Mouse (Mus musculus) erythroid progenitor cell, adult 5-6 weeks (primary cell): ENCODE data around the gene 1110051M20Rik. TPM values are rescaled to one million over a fixed set of nuclear protein-coding genes. Genes with fewer than 3 reads are reported as not detected.

Source experiments
- ATAC-seq: replicated peaks from 2 replicates; pipeline ENCODE4 v1.8.0; 2016; ENCODE audit warnings: moderate number of reproducible peaks, mild to moderate bottlenecking, moderate TSS enrichment, inconsistent platforms; ENCODE audit not compliant: poor library complexity, low FRiP score, severe bottlenecking
- total RNA-seq, 2 experiments: library from RNA; stranded (forward) in 1 of 2; stranded (reverse) in 1 of 2; fragments of 150-400 nt in 1 of 2; fragments of 186-747, 209-891 nt in 1 of 2; gene quantifications; 2 replicates each; pipeline versions ENCODE4 v1.2.3 to v1.2.4; 2015 to 2017; ENCODE audit warnings: low replicate concordance in 2 of 2

The 1110051M20Rik gene
- total RNA-seq, 2 experiments from 2014 or later, result 1.2 to 3.8 TPM

DNA sequence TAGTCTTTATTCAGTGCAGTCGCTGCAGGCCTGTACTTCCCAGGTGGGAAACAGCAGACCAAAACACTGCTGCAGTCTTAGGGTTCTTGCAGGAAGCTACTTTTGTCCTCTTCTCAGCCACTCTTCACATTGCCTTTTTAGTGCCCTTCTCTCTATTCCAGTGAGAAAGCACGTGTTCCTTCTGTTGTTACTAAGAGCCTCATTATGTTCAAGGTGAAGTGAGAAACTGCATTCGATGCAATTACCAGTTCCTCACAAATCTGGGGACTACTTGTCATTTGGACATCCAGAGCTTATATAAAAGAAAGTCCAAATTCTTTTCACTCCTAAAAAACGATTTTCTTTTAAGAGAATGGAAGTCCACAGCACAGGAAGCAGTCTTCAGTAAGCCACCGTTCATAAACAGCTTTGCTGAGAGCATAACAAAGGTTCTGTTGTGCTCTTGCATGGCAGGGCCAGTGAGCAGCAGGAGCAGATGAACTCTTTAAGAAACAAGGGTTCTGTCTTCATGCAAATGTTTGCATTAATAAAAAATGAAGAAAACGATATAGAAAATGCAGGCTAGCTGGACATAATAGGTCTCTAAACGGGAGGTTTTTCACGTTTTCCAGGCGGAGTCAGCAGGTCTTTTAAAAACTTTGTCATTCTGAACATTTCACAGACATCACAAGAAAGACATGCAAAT lies 14.4 kb downstream of the 1110051M20Rik start:
- no peak for ATAC-seq

DNA sequence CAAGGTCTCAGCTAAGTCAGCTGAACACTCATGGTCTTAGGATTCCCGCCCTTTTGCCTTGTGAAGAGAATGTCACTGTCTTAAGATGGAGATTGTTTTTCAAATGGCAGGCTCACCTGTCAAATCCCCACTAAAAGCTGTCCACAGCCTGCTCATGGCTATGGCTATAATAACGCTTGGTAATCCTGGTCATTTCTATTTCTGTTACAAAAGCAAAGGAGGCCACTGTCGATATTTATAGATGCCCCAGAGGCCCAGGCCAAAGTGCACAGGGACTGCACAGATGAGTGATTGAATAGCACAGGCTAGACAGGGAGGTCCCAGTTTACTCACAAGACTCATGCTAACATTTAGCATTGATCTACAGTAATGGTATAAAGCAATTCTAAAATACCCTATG lies 15.4 kb downstream of the 1110051M20Rik start:
- ATAC-seq, result no peak

DNA sequence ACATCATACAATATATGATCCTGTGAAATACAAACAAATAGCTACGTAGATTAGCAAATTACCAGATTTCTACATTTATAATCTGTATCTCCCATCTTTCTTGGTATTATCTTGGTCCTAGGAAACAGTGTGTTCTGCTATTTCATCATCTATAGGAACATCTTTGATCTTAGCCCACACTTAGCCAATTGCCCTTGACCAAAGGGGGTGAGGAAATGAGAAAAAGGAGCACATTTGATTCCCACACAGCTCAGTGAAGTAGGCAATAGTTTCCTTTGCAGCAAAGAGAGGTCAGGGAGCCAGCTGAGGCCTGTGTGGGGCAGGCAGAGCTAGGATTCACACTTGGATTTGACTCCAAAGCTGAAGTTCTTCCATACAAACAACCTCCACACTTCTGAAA lies 18.2 kb downstream of the 1110051M20Rik start:
- ATAC-seq, result no peak

DNA sequence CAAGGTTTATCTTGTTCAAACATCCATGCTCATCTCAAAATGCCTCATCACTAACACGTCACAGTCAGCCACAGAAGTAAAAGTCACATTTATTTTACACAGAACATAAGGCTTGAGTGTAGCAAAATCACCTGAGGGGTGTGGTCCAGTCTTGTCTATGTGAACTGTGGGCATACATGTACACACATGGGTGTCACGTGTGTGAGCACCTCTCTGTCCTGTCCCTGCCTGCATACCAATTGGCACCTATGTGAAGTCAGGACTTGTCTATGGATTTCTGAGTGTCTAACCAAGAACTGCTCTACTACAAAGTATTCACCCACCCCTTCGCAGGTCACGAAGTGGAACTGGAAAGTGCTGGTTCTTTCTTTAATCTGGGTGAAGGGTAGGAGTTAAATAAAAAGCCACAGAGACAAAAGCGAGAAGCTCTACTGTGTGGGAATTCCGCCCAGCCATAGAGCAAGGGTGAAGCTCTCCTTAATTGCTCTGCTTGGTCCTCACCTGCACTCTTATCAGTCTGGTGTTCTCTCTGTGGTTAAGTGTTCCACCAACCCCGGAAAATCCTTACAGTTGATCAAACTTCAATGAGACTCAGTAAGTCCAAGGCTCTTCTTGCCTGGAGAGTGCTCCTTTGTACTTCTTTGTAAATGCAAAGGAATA lies 20.3 kb downstream of the 1110051M20Rik start:
- no peak for ATAC-seq

DNA sequence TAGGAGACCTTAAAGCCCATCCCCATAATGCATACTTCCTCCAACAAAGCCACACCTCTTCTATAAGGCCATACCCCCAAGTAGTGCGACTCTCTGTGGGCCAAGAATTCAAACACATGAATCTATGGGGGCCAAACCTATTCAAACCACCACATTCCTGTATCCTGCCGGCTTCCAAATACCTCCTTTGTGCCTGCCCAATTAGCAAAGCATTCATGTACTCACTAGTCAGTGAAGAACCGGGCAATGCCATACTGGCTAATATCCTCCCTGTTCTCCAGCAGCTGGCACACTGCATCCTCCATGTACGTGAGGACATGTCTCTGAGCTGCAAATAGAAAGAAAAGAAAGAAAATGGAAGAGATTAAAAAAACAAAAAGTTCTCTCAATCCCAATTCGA lies 22.9 kb downstream of the 1110051M20Rik start:
- no peak for ATAC-seq

DNA sequence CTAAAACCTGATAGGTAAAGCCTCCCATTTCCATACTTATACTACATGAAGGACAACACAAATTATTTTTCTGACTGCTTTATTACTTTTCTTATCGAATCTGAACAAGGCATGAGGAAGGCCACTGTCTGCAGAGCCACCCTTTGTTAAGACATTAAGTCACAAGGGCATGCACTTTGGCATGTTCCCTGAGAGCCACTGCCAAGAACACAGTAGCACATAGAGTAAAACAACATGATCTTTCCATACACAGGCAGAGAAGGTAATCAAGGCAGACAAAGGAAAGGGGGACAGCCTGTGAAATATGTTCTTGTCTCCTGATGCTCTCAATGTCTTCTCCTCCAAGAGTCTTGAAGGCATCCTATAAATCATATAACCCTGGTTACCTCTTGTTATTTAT lies 30.7 kb downstream of the 1110051M20Rik start:
- ATAC-seq, result no peak

DNA sequence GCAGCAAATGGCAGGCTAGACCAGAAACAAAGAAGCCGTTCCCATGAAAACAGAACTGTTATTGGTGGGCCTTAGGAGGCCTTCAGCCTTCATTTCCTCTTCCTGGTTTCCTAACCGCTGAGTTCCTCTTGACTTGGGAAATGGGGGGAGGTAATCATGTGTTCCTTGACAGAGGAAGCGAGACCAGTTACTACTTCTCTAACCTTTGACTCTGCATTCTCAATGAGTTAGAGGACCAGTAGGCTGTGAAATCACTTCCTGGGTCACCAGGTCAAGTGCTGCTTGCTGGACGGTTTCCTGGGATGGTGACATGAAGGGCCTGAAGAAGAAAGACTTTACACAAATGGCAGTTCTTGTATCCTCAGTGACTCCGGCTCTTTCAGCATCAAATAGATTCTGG lies 32.1 kb downstream of the 1110051M20Rik start:
- no peak for ATAC-seq

DNA sequence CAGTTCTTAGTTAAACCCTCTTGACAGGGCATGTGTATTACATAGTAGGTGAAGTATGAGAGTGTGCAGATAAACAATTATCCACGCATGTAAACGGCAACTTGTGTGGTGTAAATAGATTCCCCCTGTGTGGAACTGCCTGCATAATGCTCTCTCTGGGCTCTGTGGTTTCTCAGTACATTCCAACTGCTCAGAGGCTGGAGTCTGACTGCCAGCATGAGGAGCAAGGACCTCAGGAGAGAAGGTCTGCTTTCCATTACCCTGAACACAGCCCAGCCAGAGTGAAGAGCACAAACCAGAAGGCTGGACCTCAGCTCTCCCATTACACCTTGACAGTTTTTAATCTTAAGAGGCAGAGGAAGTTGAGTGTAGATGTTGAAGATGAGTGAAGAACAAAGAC lies 33.0 kb downstream of the 1110051M20Rik start:
- no peak for ATAC-seq

DNA sequence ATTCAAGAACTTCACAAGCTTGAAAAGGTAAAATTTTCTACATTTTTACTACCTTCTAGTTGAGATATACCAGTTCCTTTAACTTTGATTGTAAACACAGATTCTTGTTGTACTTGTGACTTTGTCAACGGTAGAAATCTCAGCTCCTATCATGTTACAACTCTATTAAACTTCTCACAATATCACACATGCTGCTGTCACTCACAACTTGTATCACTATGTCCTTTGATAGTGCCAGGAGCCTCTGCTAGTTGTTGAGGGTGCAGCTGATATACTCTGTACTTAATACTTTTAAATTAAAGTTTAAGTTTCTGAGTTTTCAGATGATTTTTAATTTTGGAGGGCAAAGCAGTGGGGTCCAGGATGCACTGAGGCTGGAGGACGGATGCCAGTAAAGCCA lies 36.5 kb downstream of the 1110051M20Rik start:
- ATAC-seq, result no peak

DNA sequence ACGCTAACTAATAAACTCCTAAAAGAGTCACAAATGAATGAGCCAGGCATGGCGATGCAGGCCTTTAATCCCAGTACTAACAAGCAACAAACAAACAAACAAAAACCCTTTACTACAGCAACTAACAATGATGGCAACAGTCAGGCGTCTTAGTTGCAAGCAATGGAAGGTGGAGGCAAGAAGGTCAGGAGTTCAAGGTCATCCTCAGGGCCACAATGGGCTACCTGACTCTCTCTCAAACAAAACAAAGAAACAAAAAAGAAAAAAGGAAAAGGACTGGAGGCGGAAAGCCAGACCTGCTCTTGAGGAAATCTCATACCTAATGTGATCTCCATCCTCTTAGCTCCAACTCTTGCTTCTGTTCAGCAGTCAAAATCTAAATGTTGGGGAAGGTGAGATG lies 39.4 kb downstream of the 1110051M20Rik start:
- ATAC-seq, result no peak

DNA sequence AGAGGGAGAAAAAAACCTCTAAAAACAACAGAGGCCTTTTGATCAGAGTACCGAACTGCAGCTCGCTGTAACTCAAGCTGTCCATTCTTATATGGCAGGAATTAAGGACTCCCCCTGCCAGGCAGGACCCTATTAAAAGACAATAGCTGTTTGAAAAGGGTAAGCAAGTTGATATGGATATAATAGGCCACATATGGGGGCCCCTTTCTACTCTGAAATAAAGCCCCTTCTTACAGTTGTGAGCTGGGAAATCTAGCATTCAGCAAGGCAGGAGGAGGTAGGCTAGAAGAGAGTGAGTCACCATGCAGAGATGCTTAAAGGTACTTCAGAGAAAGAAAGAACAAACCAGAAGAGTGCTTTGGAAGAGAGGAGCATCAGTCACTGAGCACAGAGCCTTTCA lies 44.8 kb downstream of the 1110051M20Rik start:
- ATAC-seq, result no peak

DNA sequence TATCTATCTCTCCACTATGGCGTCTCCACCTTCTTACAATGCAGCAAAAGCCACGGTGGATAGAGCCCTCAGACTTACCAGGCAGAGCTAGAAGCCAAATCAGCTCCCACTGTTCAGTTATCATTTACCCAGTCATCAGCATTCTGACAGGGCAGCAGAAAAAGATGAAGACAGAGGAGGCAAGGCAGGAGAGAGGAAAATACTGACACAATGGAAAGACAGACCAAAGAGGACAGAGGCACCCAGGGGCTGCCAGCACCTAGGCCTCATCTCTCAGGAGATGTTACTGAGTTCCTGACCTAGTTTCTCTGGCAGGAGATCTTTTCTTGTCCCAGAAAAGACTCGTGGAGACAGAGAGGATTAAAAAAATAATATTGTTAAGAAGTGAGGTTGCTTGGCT lies 45.3 kb downstream of the 1110051M20Rik start:
- ATAC-seq, result no peak

DNA sequence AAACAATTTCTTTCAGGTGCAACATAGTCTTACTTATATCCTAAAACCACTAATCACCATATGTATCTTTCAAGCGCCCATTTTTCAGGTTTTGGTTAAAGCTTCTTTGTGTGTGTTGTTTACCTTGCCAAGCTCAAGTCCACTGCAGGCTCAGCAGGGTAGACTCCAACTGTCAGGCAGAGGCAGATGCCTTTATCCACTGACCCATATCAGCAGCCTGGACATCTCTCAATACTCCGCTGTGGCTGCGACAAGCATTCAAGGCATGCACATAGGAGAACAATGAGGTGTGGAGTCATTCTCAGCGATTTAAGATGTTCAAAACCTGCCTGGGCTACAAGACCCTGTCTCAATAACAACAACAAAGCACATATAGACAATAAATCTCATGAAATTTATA lies 50.4 kb downstream of the 1110051M20Rik start:
- no peak for ATAC-seq

DNA sequence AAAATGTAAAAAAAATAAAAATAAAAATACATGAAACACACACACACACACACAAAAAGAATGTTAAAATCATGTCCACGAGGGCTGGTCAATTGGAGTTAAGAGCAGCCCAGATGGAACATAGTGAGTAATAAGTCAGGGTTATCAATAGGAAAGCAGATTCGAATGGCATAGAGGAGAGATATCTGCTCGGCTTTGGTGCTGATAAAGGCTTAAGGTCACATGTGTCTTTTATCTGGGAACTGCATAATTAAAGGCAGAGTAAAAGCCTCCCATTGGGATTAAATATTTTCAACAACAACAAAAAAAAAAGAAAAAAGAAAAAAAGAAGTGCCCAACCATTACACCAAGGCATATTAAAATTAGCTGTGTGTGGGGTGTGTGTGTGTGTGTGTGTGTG lies 55.8 kb downstream of the 1110051M20Rik start:
- ATAC-seq, result peak; percentile 76

DNA sequence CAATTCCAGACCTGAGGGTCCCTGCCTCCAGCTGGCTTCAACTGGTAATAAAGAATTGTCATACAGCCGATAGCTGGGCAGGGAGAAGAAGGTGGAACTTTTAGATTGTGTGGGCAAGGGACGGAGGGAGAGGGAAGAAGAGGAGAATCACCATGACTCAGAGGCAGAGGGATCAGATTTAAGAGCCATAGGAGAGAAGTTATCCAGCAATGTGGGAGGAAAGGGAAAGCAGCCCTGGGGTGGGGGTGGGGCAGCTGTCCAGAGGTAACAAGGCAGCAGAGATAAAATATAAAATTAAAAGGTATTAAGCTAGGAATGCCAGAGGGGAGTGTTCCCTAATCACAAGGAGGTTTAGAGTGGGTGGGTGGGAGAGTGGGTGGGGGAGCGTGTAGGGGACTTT lies 56.2 kb downstream of the 1110051M20Rik start:
- ATAC-seq, result no peak

DNA sequence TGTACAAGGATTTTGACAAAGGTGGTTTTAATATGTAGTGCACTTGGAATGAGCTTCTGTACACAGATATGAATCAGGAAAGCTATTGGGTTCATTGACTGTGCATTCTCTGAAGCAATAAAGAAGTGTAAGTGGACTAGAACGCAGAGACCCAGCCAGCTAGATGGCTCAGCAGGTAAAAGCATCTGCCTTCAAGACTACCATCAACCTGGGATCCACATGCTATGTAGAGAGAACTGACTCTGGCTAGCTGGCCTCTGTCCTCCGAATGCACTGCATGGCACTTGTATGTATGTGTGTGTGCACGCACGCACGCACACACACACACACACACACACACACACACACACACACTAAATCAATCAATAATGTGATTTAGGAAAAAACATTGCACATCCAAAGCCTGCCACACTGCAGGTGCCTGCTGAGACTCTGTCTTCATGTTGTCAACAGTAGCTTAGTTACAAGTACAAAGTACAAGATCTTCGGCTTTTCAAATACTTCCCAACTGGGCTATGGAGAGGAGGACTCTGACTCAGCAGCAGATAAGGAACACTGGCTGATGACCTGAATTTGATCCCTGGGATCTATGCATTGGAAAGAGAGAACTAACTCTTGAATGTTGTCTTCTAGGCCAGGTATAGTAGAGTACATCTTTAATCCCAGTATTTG lies 57.1 kb downstream of the 1110051M20Rik start:
- no peak for ATAC-seq

DNA sequence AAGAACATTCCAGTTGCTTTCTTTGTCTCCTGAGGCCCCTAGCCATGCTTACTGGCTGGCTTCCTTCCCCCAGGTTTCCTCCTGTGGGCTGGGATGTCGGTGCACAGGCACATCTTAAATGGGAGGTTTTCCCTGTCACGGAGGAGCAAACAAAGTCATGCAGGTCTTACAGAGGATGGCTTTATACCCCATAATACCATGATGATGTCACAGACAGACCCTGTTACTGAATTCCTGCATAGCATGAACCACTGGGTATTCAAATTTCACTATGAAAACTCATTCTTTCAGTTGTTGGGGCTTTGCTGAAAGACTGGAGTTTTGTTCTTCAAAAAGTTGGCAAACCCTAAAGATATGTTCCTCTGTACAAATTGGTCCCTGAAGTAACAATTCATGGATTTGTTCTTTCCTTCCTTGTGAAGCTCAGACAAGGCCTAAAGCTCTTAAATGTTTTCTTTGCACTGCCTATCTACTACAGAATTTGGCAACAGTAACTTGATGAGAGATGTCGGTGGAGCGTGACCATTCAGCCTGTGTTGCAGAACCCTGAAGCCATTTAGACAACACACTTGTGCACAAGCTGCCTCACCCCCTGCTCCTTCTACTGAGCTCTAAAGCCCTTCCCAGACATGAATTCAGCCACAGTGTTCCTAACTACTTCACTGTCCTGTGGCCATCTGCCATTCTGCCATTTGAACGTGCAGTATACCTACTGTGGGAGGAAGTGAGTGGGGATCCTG lies 57.8 kb downstream of the 1110051M20Rik start:
- ATAC-seq, result no peak

DNA sequence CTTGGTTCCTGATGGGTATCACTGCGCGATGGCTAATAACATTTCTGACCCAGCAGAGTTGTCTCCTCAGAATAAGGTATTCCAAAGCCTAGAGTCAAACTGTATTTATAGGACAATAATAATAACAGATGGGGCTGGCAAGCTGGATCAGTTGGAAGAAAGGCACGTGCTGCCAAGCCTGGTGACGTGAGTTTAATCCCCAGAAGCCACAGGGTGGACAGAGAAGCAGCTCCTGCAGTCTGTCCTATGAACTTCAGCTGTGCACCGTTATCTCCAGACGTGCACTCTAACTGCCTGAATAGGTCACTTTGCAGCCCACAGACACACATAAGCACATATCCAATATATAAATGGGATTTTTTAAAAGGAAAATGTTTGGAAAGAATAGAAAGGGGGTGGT lies 61.2 kb downstream of the 1110051M20Rik start:
- no peak for ATAC-seq

DNA sequence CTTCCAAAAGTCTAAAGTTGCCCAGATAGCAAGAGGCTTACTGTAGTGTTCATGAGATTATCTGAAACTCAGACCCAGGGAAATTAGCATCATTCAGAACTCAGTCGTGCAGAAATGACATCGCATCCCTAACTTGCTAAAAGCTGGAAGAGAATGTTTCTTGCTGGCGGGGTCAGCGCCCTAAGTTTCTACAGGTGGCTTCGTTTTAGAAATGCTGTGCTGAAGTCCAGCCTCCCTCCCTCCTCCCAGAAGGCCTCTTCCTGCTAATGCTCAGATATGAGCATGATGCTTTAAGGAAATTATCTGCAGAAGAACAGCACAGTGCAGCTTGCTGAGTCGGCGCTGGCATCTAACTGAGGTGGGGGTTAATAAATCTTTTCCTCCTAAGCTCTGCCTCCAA lies 67.5 kb downstream of the 1110051M20Rik start:
- no peak for ATAC-seq

DNA sequence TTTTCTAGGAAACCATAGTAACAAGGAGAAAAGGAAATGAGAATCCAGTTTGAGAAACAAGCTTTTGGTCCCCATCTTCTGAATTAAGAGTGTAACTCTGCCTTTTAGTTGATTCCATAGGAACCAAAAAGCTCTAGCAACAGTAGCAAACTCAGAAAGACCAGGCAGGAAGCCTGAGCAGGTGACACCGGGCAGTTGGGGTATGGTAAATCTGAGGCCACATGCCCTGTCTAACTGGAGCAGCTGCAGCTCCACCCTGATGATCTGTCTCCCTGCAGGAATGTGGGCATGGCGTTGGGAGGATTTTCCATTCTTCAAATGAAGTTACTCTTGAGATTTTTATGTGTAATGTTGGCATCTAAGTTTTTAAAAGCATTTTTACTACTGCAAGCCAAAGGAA lies 74.2 kb downstream of the 1110051M20Rik start:
- no peak for ATAC-seq

DNA sequence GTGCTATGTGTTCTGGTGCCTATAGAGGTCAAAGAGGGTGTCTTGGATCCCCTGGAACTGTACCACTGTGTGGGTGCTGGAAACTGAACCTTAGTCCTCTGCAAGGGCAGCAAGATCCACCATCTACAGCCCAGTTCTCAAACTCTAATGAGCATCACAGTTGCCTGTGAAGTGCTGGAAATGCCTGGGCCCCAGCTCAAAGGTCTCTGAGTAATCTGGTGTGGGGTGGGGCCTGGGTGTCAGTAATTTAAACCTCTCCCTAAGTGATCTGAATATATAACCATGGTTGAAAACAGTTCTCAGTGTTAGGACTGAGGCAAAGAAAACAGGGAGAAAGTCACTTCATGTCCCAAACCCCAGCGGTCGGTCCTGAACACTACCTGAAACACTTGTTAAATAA lies 81.2 kb downstream of the 1110051M20Rik start:
- ATAC-seq, result no peak
